Mouse (Mus musculus) bone marrow, adult 2 months (tissue): Measurements from ENCODE around the gene Klhl42. TPM values are rescaled to one million over a fixed set of nuclear protein-coding genes. Genes with fewer than 3 reads are reported as not detected.
A peak's percentile ranks its signal among the peaks of the same experiment; 100 is the strongest.

Experiments used
- H3K27ac ChIP-seq: fragments of 200-500 bp; 2 replicates; pipeline ENCODE4 v1.5.1; 2012; ENCODE audit warnings: low read depth, mild to moderate bottlenecking, control low read depth, inconsistent platforms, low read length; ENCODE audit not compliant: control insufficient read depth, poor library complexity, insufficient read depth
- H3K4me1 ChIP-seq: fragments of 200-500 bp; 2 replicates; pipeline ENCODE4 v1.6.1; 2011; ENCODE audit warnings: low read length; ENCODE audit not compliant: control insufficient read depth, insufficient read depth
- H3K4me3 ChIP-seq: fragments of 200-500 bp; replicated peaks from 2 replicates; pipeline ENCODE3; 2011; ENCODE audit warnings: mild to moderate bottlenecking, low read depth, low read length, control low read depth; ENCODE audit not compliant: control insufficient read depth
- CTCF ChIP-seq: fragments of 200-500 bp; IDR thresholded peaks from 2 replicates; pipeline ENCODE4 v1.5.1; 2011; ENCODE audit warnings: low read length, control low read depth; ENCODE audit not compliant: control insufficient read depth, insufficient read depth
- POLR2A ChIP-seq: fragments of 200-500 bp; IDR thresholded peaks from 2 replicates; pipeline ENCODE4 v1.6.1; 2011; ENCODE audit warnings: low read depth, mild to moderate bottlenecking, control low read depth, low read length, borderline replicate concordance; ENCODE audit not compliant: control insufficient read depth
- WGBS: fragments of 180-500 bp; shearing (Covaris S2); methylation state at CpG from one replicate; pipeline ENCODE4 v1.1.7; 2018; 5-methylcytosine and 5-hydroxymethylcytosine counted together
- polyA plus RNA-seq: library from polyadenylated mRNA; stranded (reverse); fragments of >200 nt; gene quantifications from 2 replicates; pipeline ENCODE4 v1.2.4, GENCODE M21; 2011; ENCODE audit warnings: low replicate concordance; ENCODE audit not compliant: missing spikeins, insufficient read depth, insufficient read length

Klhl42 gene
- polyA plus RNA-seq, 1 experiment = 3.9 TPM

- 89% methylated on average over 8 of the region's 8 CpGs for WGBS
- H3K4me1 ChIP-seq = peaks cover 1% of the 10 kb centered on the region; the same call in 1 of the 2 replicates
- H3K27ac ChIP-seq = no peak overlapping the region
- no peak overlapping the region for H3K4me3 ChIP-seq
- TF ChIP-seq CTCF (no peak), POLR2A (no peak)
These were observed 14.3 kb upstream of the Klhl42 start for GRCm38 (mm10) chr6:147076878-147077277.

DNA sequence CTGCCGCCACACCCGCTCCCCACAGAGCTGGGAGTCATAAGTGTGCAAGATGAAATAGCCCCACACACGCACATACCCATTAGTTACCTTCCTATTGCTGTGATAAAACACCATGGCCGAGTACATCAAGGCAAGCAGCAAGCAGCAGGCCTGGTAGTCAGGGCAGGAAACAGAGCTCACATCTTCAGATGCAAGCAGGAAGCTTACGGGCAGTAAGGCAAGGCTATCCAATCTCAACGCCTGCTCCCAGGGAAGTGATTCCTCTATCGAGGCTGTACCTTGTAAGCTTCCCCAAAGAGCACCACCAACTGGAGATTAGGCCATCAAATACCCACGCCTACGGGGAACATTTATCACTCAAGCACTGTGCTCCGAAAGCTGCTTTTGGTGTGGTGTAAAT lies 11.3 kb upstream of the Klhl42 start:
- H3K4me3 ChIP-seq = no peak overlapping the region
- no peaks in the 10 kb centered on the region for H3K4me1 ChIP-seq
- TF ChIP-seq POLR2A (no peak), CTCF (no peak)
- 84% methylated on average over 10 of the region's 10 CpGs for WGBS
- H3K27ac ChIP-seq = no peak overlapping the region

DNA sequence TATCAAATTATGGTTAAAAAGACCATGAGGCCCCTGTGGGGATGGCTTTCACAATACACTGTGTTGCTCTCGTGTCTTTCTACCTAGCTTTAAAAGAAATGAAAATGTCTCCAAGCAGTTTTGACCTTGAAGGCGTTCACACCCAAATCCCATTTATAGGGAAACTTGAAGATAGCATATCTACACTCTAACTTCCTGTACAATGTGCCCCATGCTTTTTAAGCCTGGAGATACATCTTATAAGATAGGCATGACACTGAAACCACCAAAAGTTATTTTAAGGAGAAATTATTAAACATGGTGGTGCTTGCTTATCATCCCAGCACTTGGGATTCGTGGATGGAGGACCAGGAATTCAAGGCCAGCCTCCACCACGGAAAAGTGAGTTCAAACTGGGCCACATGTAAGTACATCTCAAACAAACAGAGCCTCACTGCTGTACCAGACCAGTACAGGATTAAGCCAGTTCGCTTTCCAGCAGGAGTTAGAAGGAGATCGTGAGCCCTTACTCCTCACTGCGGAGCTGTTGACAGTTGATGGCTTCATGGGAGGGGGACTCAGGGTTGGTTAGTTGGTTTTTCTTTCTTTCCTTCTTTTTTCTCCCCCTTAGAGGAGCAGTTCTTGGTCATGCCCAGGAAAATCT lies 5.7 kb upstream of the Klhl42 start:
- Histone ChIP-seq H3K4me3 (no peak overlapping the region), H3K27ac (no peak overlapping the region), H3K4me1 (no peaks in the 10 kb centered on the region)
- TF ChIP-seq CTCF (no peak), POLR2A (no peak)
- 73% methylated on average over 7 of the region's 7 CpGs for WGBS

GRCm38 (mm10) chr6:147086594-147087225 lies 4.5 kb upstream of the Klhl42 start, which contains the start of gene Mansc4:
Gene Mansc4, minus strand, starts transcription at chr6:147087032.
- peaks cover 1% of the 10 kb centered on the region; the same call in 1 of the 2 replicates for H3K4me1 ChIP-seq
- TF ChIP-seq POLR2A = no peak
- no peak for TF ChIP-seq CTCF
- H3K27ac ChIP-seq = no peak within 1 kb of the TSS
- whole genome bisulfite sequencing = 20% methylated on average over 20 of the region's 20 CpGs
- H3K4me3 ChIP-seq = no peak within 1 kb of the TSS

GRCm38 (mm10) chr6:147087736-147088135 lies 3.4 kb upstream of the Klhl42 start:
- H3K27ac ChIP-seq = no peak overlapping the region
- WGBS = 64% methylated on average over 7 of the region's 7 CpGs
- H3K4me1 ChIP-seq = peaks cover 3% of the 10 kb centered on the region; the same call in 1 of the 2 replicates
- H3K4me3 ChIP-seq = no peak overlapping the region
- TF ChIP-seq CTCF (no peak), POLR2A (no peak)

DNA sequence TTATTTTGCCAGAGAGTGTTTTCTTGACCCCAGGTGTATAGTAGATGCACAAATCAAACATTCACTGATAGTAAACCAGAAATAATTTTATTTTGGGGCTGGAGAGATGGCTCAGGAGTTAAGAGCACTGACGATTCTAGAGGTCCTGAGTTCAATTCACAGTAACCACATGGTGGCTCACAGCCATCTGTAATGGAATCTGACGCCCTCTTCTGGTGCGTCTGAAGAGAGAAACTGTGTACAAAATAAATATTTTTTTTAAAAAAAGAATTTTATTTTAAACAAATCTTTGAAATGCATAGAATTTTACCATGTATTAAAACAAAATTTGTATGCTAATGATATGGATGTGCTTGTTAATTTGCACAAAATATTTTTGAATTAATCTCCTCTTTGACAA lies 2.7 kb upstream of the Klhl42 start:
- Histone ChIP-seq H3K27ac (no peak overlapping the region), H3K4me1 (peaks cover 4% of the 10 kb centered on the region; the same call in 1 of the 2 replicates), H3K4me3 (no peak overlapping the region)
- TF ChIP-seq CTCF (no peak), POLR2A (no peak)
- WGBS = 69% methylated on average over 3 of the region's 3 CpGs

GRCm38 (mm10) chr6:147090191-147090590 lies 988 bp upstream of the Klhl42 start:
- no peak overlapping the region for H3K4me3 ChIP-seq
- H3K4me1 ChIP-seq = peaks cover 4% of the 10 kb centered on the region; the same call in 1 of the 2 replicates
- no peak overlapping the region for H3K27ac ChIP-seq
- no peak for TF ChIP-seq CTCF
- no peak for TF ChIP-seq POLR2A
- WGBS = 81% methylated on average over 5 of the region's 5 CpGs

DNA sequence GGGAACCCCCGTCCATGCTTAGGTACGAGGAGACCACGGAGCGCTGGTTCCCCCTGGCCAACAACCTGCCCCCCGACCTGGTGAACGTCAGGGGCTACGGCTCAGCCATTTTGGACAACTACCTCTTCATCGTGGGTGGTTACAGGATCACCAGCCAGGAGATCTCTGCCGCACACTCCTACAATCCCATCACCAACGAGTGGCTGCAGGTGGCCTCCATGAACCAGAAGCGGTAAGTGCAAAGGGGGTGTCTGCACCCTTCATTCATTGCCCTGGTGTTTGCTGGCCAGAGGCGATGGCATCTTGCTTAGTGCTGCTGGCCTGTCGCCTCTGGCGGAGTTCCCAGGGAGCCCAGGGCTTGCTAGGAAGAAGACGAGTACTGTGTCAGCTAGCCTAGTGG lies 957 bp downstream of the Klhl42 start:
- Histone ChIP-seq H3K27ac (peak overlapping the region; percentile 84), H3K4me3 (peak overlapping the region; percentile 92), H3K4me1 (peaks cover 4% of the 10 kb centered on the region; the same call in 1 of the 2 replicates)
- WGBS = 2% methylated on average over 15 of the region's 15 CpGs
- TF ChIP-seq CTCF = no peak
- TF ChIP-seq POLR2A = no peak
